ENCODE assay signal across 20 mouse cellular contexts in the genomic region with DNA sequence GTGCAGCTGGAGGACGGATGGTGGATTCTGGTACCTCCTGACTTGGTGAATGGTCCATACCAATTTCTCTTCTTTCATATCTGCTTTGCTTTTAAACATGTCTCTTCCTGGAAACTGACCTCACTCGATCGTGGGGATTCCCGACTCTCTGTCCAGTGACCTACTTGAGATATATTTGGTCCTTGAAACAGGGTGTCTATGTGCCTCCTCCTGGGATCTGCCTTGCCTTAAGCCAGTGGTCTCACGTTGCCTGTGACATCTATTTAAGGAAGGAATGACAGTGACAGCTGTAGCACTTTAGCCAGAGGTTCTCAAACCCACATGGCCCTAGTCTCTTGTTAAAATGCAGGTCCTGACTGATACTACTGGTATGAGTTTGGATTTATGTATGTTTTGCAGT.
DNase-seq lines count a peak whose midpoint lies in the region; ATAC-seq and TF ChIP-seq lines count a peak whose summit lies in the region.
"Had no signal": no experiment of that assay in that cellular context is flagged by ENCODE, and none has a peak within 500 bp of the region (broad histone marks: within the 10 kb centered on the region; RNA-seq: fewer than 3 reads in every experiment).

No protein-coding gene starts in this region.

- no peak overlapping the region for H3K9ac ChIP-seq in hindbrain, embryonic 15.5 days
- H3K9ac ChIP-seq in hindbrain, embryonic 16.5 days (ENCODE audit: low read depth, low read length): no peak overlapping the region
- no peak overlapping the region for H3K9ac ChIP-seq in CH12.LX (ENCODE audit: insufficient read depth, low read depth)
- no peak overlapping the region for H3K9ac ChIP-seq in limb, embryonic 14.5 days (ENCODE audit: low read depth, low read length, severe bottlenecking)
- H3K9ac ChIP-seq: embryonic facial prominence, embryonic 12.5 days; limb, embryonic 13.5 days; liver, embryonic 15.5 days had no signal

- TF ChIP-seq RAD21 in CH12.LX (IDR thresholded peaks at IDR 0.05; ENCODE audit: low read depth, low read length): no peak

- TF ChIP-seq CTCF in gastrocnemius, adult 2 months (IDR thresholded peaks at IDR 0.05): no peak
- TF ChIP-seq CTCF in CH12.LX (conservative IDR thresholded peaks at IDR 0.05 in 1 of 2, IDR thresholded peaks at IDR 0.05 in 1 of 2; ENCODE audit: low read depth in 2 of 2, low read length in 2 of 2): no peak

- no peaks in the 10 kb centered on the region for H3K27me3 ChIP-seq in hindbrain, embryonic 15.5 days
- H3K27me3 ChIP-seq in hindbrain, embryonic 16.5 days (replicated peaks; ENCODE audit: control insufficient read depth, insufficient read depth, low read length): no peaks in the 10 kb centered on the region
- no peaks in the 10 kb centered on the region for H3K27me3 ChIP-seq in CH12.LX (replicated peaks)
- no peaks in the 10 kb centered on the region for H3K27me3 ChIP-seq in limb, embryonic 14.5 days (ENCODE audit: control insufficient read depth, insufficient read depth, low read length)
- H3K27me3 ChIP-seq: embryonic facial prominence, embryonic 12.5 days; limb, embryonic 13.5 days; liver, embryonic 15.5 days; Patski had no signal

- no peak overlapping the region for H3K4me2 ChIP-seq in hindbrain, embryonic 15.5 days
- no peak overlapping the region for H3K4me2 ChIP-seq in hindbrain, embryonic 16.5 days (ENCODE audit: low read length)
- H3K4me2 ChIP-seq in CH12.LX (ENCODE audit: insufficient read depth, low read depth, poor library complexity, severe bottlenecking): no peak overlapping the region
- H3K4me2 ChIP-seq in limb, embryonic 14.5 days (replicated peaks; ENCODE audit: low read depth, low read length, severe bottlenecking): no peak overlapping the region
- H3K4me2 ChIP-seq: embryonic facial prominence, embryonic 12.5 days; liver, embryonic 15.5 days had no signal

- intact Hi-C loops in gastrocnemius, adult 2 months (cut with DNase I): no loop called here

- 75% methylated on average over 5 of the region's 5 CpGs for WGBS in hindbrain, embryonic 15.5 days
- 81% methylated on average over 5 of the region's 5 CpGs for WGBS in hindbrain, embryonic 16.5 days
- 79% methylated on average over 5 of the region's 5 CpGs for WGBS in limb, embryonic 14.5 days

- peak; percentile 68 for DNase-seq in gastrocnemius, adult 2 months
- no peak for DNase-seq in gastrocnemius, postnatal 10 days
- DNase-seq in CH12.LX (ENCODE audit: extremely low read depth): peak; percentile 23
- no peak for DNase-seq in limb, embryonic 14.5 days (ENCODE audit: low spot score)
- no peak for DNase-seq in urinary bladder, postnatal 4 days (ENCODE audit: low spot score in 2 of 2)
- DNase-seq in frontal cortex, postnatal 25 days (ENCODE audit: low spot score in 2 of 2): no peak
- DNase-seq: adrenal gland, postnatal 14 days; cerebellum, adult 2 months; heart, adult 18-20 months; kidney, postnatal 10 days; right cerebral cortex, adult 18-20 months had no signal

- no peaks in the 10 kb centered on the region for H3K79me2 ChIP-seq in CH12.LX (replicated peaks; ENCODE audit: control insufficient read depth, extremely low read depth, insufficient read depth, poor library complexity, severe bottlenecking)

- H3K4me3 ChIP-seq in gastrocnemius, adult 2 months: peak overlapping the region; percentile 36
- no peak overlapping the region for H3K4me3 ChIP-seq in hindbrain, embryonic 15.5 days
- H3K4me3 ChIP-seq in hindbrain, embryonic 16.5 days (ENCODE audit: low read length): no peak overlapping the region
- H3K4me3 ChIP-seq in CH12.LX (replicated peaks in 1 of 3; ENCODE audit: low read depth in 2 of 3, low read length in 2 of 3, poor library complexity in 1 of 3): no peak overlapping the region
- no peak overlapping the region for H3K4me3 ChIP-seq in limb, embryonic 14.5 days (replicated peaks; ENCODE audit: low read length)
- H3K4me3 ChIP-seq: embryonic facial prominence, embryonic 12.5 days; limb, embryonic 13.5 days; liver, embryonic 15.5 days had no signal

- H3K36me3 ChIP-seq in hindbrain, embryonic 15.5 days: no peaks in the 10 kb centered on the region
- H3K36me3 ChIP-seq in hindbrain, embryonic 16.5 days (ENCODE audit: control insufficient read depth, insufficient read depth, low read length): no peaks in the 10 kb centered on the region
- H3K36me3 ChIP-seq in CH12.LX (replicated peaks in 1 of 2; ENCODE audit: control insufficient read depth in 1 of 2, insufficient read depth in 1 of 2, low read length in 1 of 2): no peaks in the 10 kb centered on the region
- no peaks in the 10 kb centered on the region for H3K36me3 ChIP-seq in limb, embryonic 14.5 days (ENCODE audit: control insufficient read depth, insufficient read depth, low read length)
- H3K36me3 ChIP-seq: embryonic facial prominence, embryonic 12.5 days; limb, embryonic 13.5 days; liver, embryonic 15.5 days had no signal

- TF ChIP-seq EP300 in CH12.LX (IDR thresholded peaks at IDR 0.05; ENCODE audit: low read length): no peak

- in situ Hi-C loops in CH12.LX (cut with MboI; ENCODE audit: low pct_ligation_motif_present, low pct_unique_long_range_greater_than_20kb, low sequenced_read_pairs): no loop called here

- peaks cover 27% of the 10 kb centered on the region for H3K4me1 ChIP-seq in hindbrain, embryonic 15.5 days (replicated peaks)
- peaks cover 16% of the 10 kb centered on the region for H3K4me1 ChIP-seq in hindbrain, embryonic 16.5 days (ENCODE audit: control insufficient read depth, insufficient read depth, low read depth, low read length)
- peaks cover 0 to 22% of the 10 kb centered on the region in 2 experiments; a peak in 3 of 4 replicates for H3K4me1 ChIP-seq in CH12.LX (ENCODE audit: control insufficient read depth in 1 of 2, insufficient read depth in 2 of 2)
- H3K4me1 ChIP-seq in limb, embryonic 14.5 days (ENCODE audit: control insufficient read depth, insufficient read depth, low read length): peaks cover 13% of the 10 kb centered on the region
- H3K4me1 ChIP-seq: liver, embryonic 15.5 days had no signal

- TF ChIP-seq POLR2A in CH12.LX (IDR thresholded peaks at IDR 0.05; ENCODE audit: low read depth, low read length): no peak
- TF ChIP-seq POLR2A in limb, embryonic 14.5 days (IDR thresholded peaks at IDR 0.05; ENCODE audit: borderline replicate concordance, extremely low read depth, insufficient read depth, insufficient read length): no peak

- H3K9me3 ChIP-seq in hindbrain, embryonic 15.5 days: no peaks in the 10 kb centered on the region
- no peaks in the 10 kb centered on the region for H3K9me3 ChIP-seq in hindbrain, embryonic 16.5 days (ENCODE audit: control insufficient read depth, low read length)
- H3K9me3 ChIP-seq in CH12.LX (replicated peaks; ENCODE audit: low read length): peaks cover 44% of the 10 kb centered on the region
- H3K9me3 ChIP-seq in limb, embryonic 14.5 days (ENCODE audit: control insufficient read depth, low read length): no peaks in the 10 kb centered on the region
- H3K9me3 ChIP-seq: embryonic facial prominence, embryonic 12.5 days; limb, embryonic 13.5 days; liver, embryonic 15.5 days had no signal

- peak overlapping the region; percentile 93 for H3K27ac ChIP-seq in gastrocnemius, adult 2 months
- H3K27ac ChIP-seq in hindbrain, embryonic 15.5 days (replicated peaks): 0 out of 2 replicates have a peak overlapping the region, but pooled peaks have one; percentile 52
- H3K27ac ChIP-seq in hindbrain, embryonic 16.5 days (ENCODE audit: low read depth, low read length): no peak overlapping the region
- H3K27ac ChIP-seq in CH12.LX (ENCODE audit: insufficient read depth, low read depth): no peak overlapping the region
- H3K27ac ChIP-seq in limb, embryonic 14.5 days (replicated peaks; ENCODE audit: low read depth, low read length): no peak overlapping the region
- H3K27ac ChIP-seq: embryonic facial prominence, embryonic 12.5 days; liver, embryonic 15.5 days had no signal

- dilution Hi-C loops in CH12.LX (cut with MboI; ENCODE audit: extremely low pct_ligation_motif_present, extremely low pct_unique_long_range_greater_than_20kb, low sequenced_read_pairs): no loop called here

- no peak for ATAC-seq in hindbrain, embryonic 15.5 days (ENCODE audit: low FRiP score, low read depth)
- ATAC-seq in hindbrain, embryonic 16.5 days: no peak
- ATAC-seq in limb, embryonic 14.5 days (ENCODE audit: low FRiP score, low read depth): peak; percentile 47
- ATAC-seq: activated CD4-positive, CD25-positive, alpha-beta regulatory T cell, adult 4 months; intestine, embryonic 16.5 days; lung, postnatal 0 days; Patski had no signal

TF ChIP-seq in CH12.LX, 34 proteins besides CTCF, POLR2A, EP300 and RAD21:
- TF ChIP-seq ZKSCAN1 (IDR thresholded peaks at IDR 0.05; ENCODE audit: borderline replicate concordance, low read depth, low read length) (no peak), MAX (IDR thresholded peaks at IDR 0.05; ENCODE audit: low read length) (no peak), JUN (IDR thresholded peaks at IDR 0.05; ENCODE audit: insufficient read depth, low read depth, low read length) (no peak), NRF1 (IDR thresholded peaks at IDR 0.05; ENCODE audit: low read depth, low read length) (no peak), SIN3A (IDR thresholded peaks at IDR 0.05; ENCODE audit: low read length) (no peak), IRF4 (IDR thresholded peaks at IDR 0.05; ENCODE audit: low read depth, low read length) (no peak), ELF1 (IDR thresholded peaks at IDR 0.05; ENCODE audit: low read depth, low read length) (no peak)

Comparison
In these comparisons a context has a peak if more than half of its experiments do, and no peak if none do; other contexts are left out.
1. DNase-seq: peak in gastrocnemius, adult 2 months (single experiment) and CH12.LX (single experiment); none in gastrocnemius, postnatal 10 days (single experiment), limb, embryonic 14.5 days (single experiment), urinary bladder, postnatal 4 days (0 of 2) and frontal cortex, postnatal 25 days (0 of 2).
2. H3K27ac ChIP-seq: peak in gastrocnemius, adult 2 months (single experiment) and hindbrain, embryonic 15.5 days (single experiment); none in hindbrain, embryonic 16.5 days (single experiment), CH12.LX (single experiment) and limb, embryonic 14.5 days (single experiment).